Mouse (Mus musculus): ENCODE results near the gene Btg1. TPM values are rescaled to one million over a fixed set of nuclear protein-coding genes. Genes with fewer than 3 reads are reported as not detected.

Gene Btg1
- total RNA-seq, 4 experiments from 2014 or later, result 34.1 to 39.4 (median 35.2) TPM

- no peak for DNase-seq (ENCODE audit: low spot score in 2 of 2)
These were observed 13.3 kb downstream of the Btg1 start for GRCm38 (mm10) chr10:96630110-96630509.

- DNase-seq (ENCODE audit: low spot score in 2 of 2), result no peak
These were observed 14.4 kb downstream of the Btg1 start for GRCm38 (mm10) chr10:96631066-96631711.

GRCm38 (mm10) chr10:96632271-96633144, 15.7 kb downstream of the Btg1 start:
- no peak for DNase-seq (ENCODE audit: low spot score in 2 of 2)

- DNase-seq (ENCODE audit: low spot score in 2 of 2), result no peak
These were observed 16.3 kb downstream of the Btg1 start for GRCm38 (mm10) chr10:96633145-96633516.

- no peak for DNase-seq (ENCODE audit: low spot score in 2 of 2)
These were observed 18.7 kb downstream of the Btg1 start for GRCm38 (mm10) chr10:96635472-96635871.

GRCm38 (mm10) chr10:96638477-96638876, 21.7 kb downstream of the Btg1 start:
- DNase-seq (ENCODE audit: low spot score in 2 of 2), result no peak

- DNase-seq (ENCODE audit: low spot score in 2 of 2), result no peak
These were observed 25.2 kb downstream of the Btg1 start for GRCm38 (mm10) chr10:96642014-96642413.

- no peak for DNase-seq (ENCODE audit: low spot score in 2 of 2)
These were observed 25.9 kb downstream of the Btg1 start for GRCm38 (mm10) chr10:96642751-96643150.

- DNase-seq (ENCODE audit: low spot score in 2 of 2), result no peak
These were observed 28.4 kb downstream of the Btg1 start for GRCm38 (mm10) chr10:96645183-96645582.

- DNase-seq (ENCODE audit: low spot score in 2 of 2), result peak; percentile 24 to 41
These were observed 29.4 kb downstream of the Btg1 start for GRCm38 (mm10) chr10:96646024-96646866.

GRCm38 (mm10) chr10:96646867-96647462, 30.2 kb downstream of the Btg1 start:
- no peak for DNase-seq (ENCODE audit: low spot score in 2 of 2)

GRCm38 (mm10) chr10:96648161-96648561, 31.4 kb downstream of the Btg1 start:
- no peak for DNase-seq (ENCODE audit: low spot score in 2 of 2)

- DNase-seq (ENCODE audit: low spot score in 2 of 2), result no peak
These were observed 32.7 kb downstream of the Btg1 start for GRCm38 (mm10) chr10:96649524-96649923.

- no peak for DNase-seq (ENCODE audit: low spot score in 2 of 2)
These were observed 35.6 kb downstream of the Btg1 start for GRCm38 (mm10) chr10:96652372-96652771.

GRCm38 (mm10) chr10:96653030-96653429, 36.2 kb downstream of the Btg1 start:
- DNase-seq (ENCODE audit: low spot score in 2 of 2), result no peak

- DNase-seq (ENCODE audit: low spot score in 2 of 2), result no peak
These were observed 37.3 kb downstream of the Btg1 start for GRCm38 (mm10) chr10:96654079-96654478.

- no peak for DNase-seq (ENCODE audit: low spot score in 2 of 2)
These were observed 37.8 kb downstream of the Btg1 start for GRCm38 (mm10) chr10:96654576-96654975.

- DNase-seq (ENCODE audit: low spot score in 2 of 2), result no peak
These were observed 38.3 kb downstream of the Btg1 start for GRCm38 (mm10) chr10:96655066-96655465.

- DNase-seq (ENCODE audit: low spot score in 2 of 2), result no peak
These were observed 39.4 kb downstream of the Btg1 start for GRCm38 (mm10) chr10:96656176-96656575.

- no peak for DNase-seq (ENCODE audit: low spot score in 2 of 2)
These were observed 42.1 kb downstream of the Btg1 start for GRCm38 (mm10) chr10:96658906-96659305.

- no peak for DNase-seq (ENCODE audit: low spot score in 2 of 2)
These were observed 43.6 kb downstream of the Btg1 start for GRCm38 (mm10) chr10:96660280-96660985.

All from left cerebral cortex, adult 8-10 months (tissue).